Mouse (Mus musculus): ENCODE data around the gene Palld. TPM values are rescaled to one million over a fixed set of nuclear protein-coding genes. Genes with fewer than 3 reads are reported as not detected.

Gene Palld
- total and polyA plus RNA-seq, 2 experiments from 2014 or later: 10.7 to 11.0 TPM

DNA sequence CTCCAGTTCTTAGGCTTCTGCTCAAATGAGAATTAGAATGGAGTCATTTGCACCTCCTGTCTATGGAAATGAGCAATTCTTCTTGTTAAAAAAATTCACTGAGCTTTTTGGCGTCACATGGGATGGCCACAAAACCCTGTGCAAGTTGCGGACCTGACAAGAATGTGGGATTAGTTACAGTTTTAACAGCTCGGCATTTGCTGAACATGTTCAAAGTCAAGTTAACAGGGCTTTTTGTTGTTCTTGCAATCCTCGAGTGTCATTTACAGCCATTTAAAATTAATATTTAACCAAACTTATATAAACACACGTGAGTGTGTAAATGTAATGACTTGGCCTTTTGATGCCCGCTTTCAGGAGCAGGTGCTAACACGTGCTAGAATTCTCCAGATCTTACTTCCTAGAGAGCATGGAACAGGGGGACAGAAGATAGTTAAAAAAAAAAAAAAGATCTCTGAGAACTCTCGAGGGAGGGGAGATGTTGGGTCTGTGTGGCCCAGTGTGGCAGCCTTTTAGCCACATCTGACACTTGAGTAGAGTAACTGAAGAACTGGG, 276.8 kb downstream of the Palld start:
- no peak overlapping the region for H3K4me3 ChIP-seq (ENCODE audit: low read depth, low read length)
- DNase-seq (no peak), ATAC-seq (no peak)
- no peaks in the 10 kb centered on the region for H3K9me3 ChIP-seq (ENCODE audit: low read length)
- 82% methylated on average over 8 of the region's 8 CpGs for WGBS
- H3K4me1 ChIP-seq (ENCODE audit: insufficient read depth): no peaks in the 10 kb centered on the region
- no peak overlapping the region for H3K27ac ChIP-seq (ENCODE audit: low read depth, low read length)
- no peak overlapping the region for H3K4me2 ChIP-seq (ENCODE audit: low read depth)
- TF ChIP-seq CTCF (IDR thresholded peaks at IDR 0.05; ENCODE audit: low read depth): no peak
- no peak overlapping the region for H3K9ac ChIP-seq
- H3K27me3 ChIP-seq (ENCODE audit: insufficient read depth, low read length): no peaks in the 10 kb centered on the region
- no peaks in the 10 kb centered on the region for H3K36me3 ChIP-seq (ENCODE audit: insufficient read depth)

DNA sequence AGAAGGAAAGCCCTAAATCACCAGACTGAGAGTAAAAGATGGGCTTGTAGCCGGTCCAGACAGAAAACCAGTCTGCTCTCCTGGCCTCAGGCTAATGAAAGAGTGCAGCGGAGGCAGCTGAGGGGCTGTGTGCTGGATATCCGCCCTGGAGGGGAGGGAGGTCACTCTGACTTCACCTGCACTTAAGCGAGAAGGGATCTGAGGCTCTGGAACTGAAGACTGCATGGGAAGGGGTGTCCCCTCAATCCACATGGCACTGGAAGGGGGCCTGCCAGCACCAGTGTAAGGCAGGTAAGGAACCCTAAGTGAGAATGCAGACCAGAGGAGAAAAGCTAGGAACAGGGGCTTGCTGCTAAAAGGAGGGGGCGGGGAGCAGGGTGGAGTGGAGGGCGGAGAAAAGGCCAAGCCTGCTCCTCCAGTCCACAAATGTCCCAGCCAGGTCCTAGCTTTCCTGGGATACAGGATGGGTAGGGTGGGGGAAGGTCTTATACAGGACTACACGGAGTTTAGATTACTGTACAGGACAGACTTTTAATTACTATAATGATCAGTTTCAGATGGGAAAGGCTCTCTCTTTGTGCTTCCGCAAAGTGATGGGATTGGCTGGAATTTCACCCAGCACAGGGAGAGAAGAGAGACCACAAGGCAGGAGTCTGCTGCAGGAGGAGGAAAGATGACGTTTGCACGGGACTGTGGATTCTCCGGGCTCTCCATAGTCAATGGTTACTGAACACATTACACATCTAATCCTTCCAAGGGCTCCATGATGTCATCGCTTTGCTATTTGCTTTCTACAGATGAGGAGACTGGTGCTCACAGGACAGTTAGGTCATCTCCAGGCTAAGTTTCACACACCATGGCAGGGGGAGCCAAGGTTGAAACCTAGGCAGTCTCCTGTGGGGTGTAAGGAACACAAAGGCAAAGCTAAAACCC, 278.7 kb downstream of the Palld start:
- 38% methylated on average over 12 of the region's 12 CpGs for WGBS
- Histone ChIP-seq H3K9me3 (ENCODE audit: low read length) (no peaks in the 10 kb centered on the region), H3K4me3 (ENCODE audit: low read depth, low read length) (no peak overlapping the region), H3K4me1 (ENCODE audit: insufficient read depth) (no peaks in the 10 kb centered on the region), H3K27me3 (ENCODE audit: insufficient read depth, low read length) (no peaks in the 10 kb centered on the region), H3K9ac (no peak overlapping the region), H3K36me3 (ENCODE audit: insufficient read depth) (no peaks in the 10 kb centered on the region), H3K27ac (ENCODE audit: low read depth, low read length) (no peak overlapping the region), H3K4me2 (ENCODE audit: low read depth) (no peak overlapping the region)
- ATAC-seq (peak; percentile 38; the same call in 1 of the 2 replicates), DNase-seq (no peak)
- TF ChIP-seq CTCF (IDR thresholded peaks at IDR 0.05; ENCODE audit: low read depth): no peak

DNA sequence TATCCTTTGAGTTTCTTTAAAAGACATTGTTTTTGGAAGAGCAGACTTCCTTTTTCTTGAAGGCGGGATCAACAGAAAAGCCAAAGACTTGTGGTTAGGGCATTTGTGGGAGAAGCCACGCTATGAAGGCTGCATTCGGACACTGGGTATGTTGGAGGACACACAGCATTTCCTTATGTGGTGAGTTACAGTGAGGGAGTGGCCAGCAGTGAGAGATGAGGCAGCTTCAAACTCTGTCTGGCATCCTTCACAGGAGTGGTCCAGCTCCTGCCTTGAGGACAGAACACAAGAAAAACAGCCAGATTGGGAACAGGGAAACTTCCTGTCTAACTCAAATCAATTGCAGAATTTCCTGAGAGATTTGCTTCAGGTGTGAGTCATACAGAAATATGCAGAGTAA, 281.2 kb downstream of the Palld start:
- H3K27ac ChIP-seq (ENCODE audit: low read depth, low read length): no peak overlapping the region
- no peak overlapping the region for H3K4me3 ChIP-seq (ENCODE audit: low read depth, low read length)
- H3K9ac ChIP-seq: no peak overlapping the region
- no peaks in the 10 kb centered on the region for H3K4me1 ChIP-seq (ENCODE audit: insufficient read depth)
- H3K9me3 ChIP-seq (ENCODE audit: low read length): no peaks in the 10 kb centered on the region
- no peak for TF ChIP-seq CTCF (IDR thresholded peaks at IDR 0.05; ENCODE audit: low read depth)
- H3K27me3 ChIP-seq (ENCODE audit: insufficient read depth, low read length): no peaks in the 10 kb centered on the region
- no peak overlapping the region for H3K4me2 ChIP-seq (ENCODE audit: low read depth)
- 89% methylated on average over 3 of the region's 3 CpGs for WGBS
- H3K36me3 ChIP-seq (ENCODE audit: insufficient read depth): no peaks in the 10 kb centered on the region
- no peak for DNase-seq
- ATAC-seq: no peak

DNA sequence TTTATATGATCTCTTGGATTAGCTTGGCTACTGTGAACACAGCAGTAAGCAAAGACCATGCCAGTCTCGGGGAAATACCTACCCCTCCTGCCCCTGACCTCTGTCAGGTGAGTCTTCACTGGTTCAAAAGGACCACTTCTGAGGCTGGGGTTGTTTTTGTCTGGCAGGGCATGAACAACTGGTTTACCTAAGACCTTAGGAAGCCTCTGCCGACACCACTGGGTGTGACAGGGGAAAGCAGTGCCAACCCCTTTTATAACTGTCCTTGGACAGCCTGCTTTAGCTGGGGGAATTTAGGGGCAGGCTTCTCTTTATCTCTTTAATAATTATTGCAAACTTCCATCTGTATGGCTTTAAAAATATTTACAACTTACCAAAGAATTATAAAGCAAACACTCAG, 284.8 kb downstream of the Palld start:
- no peaks in the 10 kb centered on the region for H3K36me3 ChIP-seq (ENCODE audit: insufficient read depth)
- H3K9ac ChIP-seq: no peak overlapping the region
- 82% methylated on average over 2 of the region's 2 CpGs for WGBS
- no peaks in the 10 kb centered on the region for H3K27me3 ChIP-seq (ENCODE audit: insufficient read depth, low read length)
- no peak overlapping the region for H3K27ac ChIP-seq (ENCODE audit: low read depth, low read length)
- no peak overlapping the region for H3K4me2 ChIP-seq (ENCODE audit: low read depth)
- no peak for TF ChIP-seq CTCF (IDR thresholded peaks at IDR 0.05; ENCODE audit: low read depth)
- no peaks in the 10 kb centered on the region for H3K4me1 ChIP-seq (ENCODE audit: insufficient read depth)
- ATAC-seq: no peak
- no peak for DNase-seq
- H3K9me3 ChIP-seq (ENCODE audit: low read length): no peaks in the 10 kb centered on the region
- no peak overlapping the region for H3K4me3 ChIP-seq (ENCODE audit: low read depth, low read length)

DNA sequence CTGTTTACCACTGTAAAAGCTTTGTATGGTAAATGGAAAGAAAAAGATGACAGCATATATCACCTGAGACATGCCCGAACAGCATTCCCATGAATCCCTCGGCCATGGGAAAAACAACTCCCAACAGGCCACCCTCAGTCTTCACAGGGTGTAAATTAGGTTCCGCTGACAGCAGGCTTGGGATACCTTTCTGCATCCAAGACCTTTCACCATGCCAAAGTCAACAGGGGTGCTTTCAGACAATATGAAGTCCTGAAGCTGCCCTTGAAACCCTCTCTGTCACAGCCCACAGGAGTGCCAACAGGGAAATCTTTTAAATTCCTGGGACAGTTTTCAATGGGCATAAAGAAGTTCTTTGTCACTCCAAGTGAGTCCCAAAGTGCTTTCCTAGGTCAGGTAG, 285.4 kb downstream of the Palld start:
- H3K27me3 ChIP-seq (ENCODE audit: insufficient read depth, low read length): no peaks in the 10 kb centered on the region
- no peak for ATAC-seq
- H3K9ac ChIP-seq: no peak overlapping the region
- no peak overlapping the region for H3K4me3 ChIP-seq (ENCODE audit: low read depth, low read length)
- no peak for TF ChIP-seq CTCF (IDR thresholded peaks at IDR 0.05; ENCODE audit: low read depth)
- WGBS: 86% methylated on average over 3 of the region's 3 CpGs
- H3K27ac ChIP-seq (ENCODE audit: low read depth, low read length): no peak overlapping the region
- H3K4me2 ChIP-seq (ENCODE audit: low read depth): no peak overlapping the region
- H3K4me1 ChIP-seq (ENCODE audit: insufficient read depth): no peaks in the 10 kb centered on the region
- H3K36me3 ChIP-seq (ENCODE audit: insufficient read depth): no peaks in the 10 kb centered on the region
- no peak for DNase-seq
- no peaks in the 10 kb centered on the region for H3K9me3 ChIP-seq (ENCODE audit: low read length)

DNA sequence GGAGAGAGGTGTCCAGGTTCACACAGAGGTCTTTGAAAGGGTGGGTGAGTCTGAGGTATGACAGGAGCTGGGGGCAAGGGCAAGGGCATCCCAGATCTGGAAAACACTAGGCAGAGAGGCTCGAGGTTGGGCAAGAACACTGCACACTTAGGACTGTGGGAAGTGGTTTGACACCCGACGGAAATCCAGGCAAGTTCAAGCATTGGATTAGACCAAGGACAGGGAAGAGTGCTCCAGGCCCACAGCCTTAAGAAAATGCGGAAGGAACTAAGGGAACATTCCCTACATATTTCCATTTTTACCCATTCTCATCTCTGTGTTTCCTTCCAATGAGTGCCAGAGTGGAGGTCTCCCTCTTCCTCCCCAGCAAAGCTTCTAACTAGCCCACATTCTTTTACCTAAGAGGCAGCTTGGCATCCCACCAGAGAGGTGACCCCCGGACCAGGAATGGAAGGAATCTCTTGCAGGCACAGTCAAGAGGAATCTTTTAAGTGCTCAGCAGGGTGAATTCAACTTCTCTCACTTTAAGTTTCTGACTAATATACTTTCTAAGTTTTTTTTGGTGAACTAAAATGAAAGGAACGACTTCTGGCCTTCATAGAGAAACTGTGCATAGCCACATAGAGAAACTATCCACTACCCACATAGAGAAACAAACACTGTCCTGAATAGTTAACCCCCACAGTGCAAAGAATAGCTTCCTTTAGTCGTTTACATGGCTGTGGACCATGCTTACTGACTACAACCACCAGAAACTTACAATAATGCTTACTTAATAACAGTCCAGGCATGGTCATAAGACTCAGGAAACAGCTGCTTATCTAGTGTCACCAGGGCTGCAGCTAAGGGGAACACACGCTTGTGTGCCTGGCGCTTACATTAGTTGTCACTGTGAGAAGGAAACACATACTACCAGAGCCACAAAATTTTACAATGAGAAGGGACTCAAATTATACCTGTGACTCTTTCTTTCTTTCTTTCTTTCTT, 286.5 kb downstream of the Palld start:
- Histone ChIP-seq H3K27me3 (ENCODE audit: insufficient read depth, low read length) (no peaks in the 10 kb centered on the region), H3K4me1 (ENCODE audit: insufficient read depth) (no peaks in the 10 kb centered on the region), H3K36me3 (ENCODE audit: insufficient read depth) (no peaks in the 10 kb centered on the region), H3K9me3 (ENCODE audit: low read length) (no peaks in the 10 kb centered on the region), H3K27ac (ENCODE audit: low read depth, low read length) (no peak overlapping the region), H3K4me3 (ENCODE audit: low read depth, low read length) (no peak overlapping the region), H3K9ac (no peak overlapping the region), H3K4me2 (ENCODE audit: low read depth) (no peak overlapping the region)
- TF ChIP-seq CTCF (IDR thresholded peaks at IDR 0.05; ENCODE audit: low read depth): no peak
- ATAC-seq (no peak), DNase-seq (no peak)
- WGBS: 81% methylated on average over 9 of the region's 9 CpGs
